Mouse (Mus musculus) embryonic facial prominence, embryonic 15.5 days (tissue): ENCODE data around the gene Rnf24. TPM values are rescaled to one million over a fixed set of nuclear protein-coding genes. Genes with fewer than 3 reads are reported as not detected.

Experiments
- microRNA-seq: library from miRNA; unstranded; fragments of <30 nt; microRNA quantifications from one replicate; pipeline ENCODE4, GENCODE M21; 2016; ENCODE audit warnings: borderline number of aligned reads
- polyA plus RNA-seq: library from polyadenylated mRNA; unstranded; fragments of >200 nt; fragmentation: Nextera tagmentation; extraction: Ambion mirVana; gene quantifications from 2 replicates; pipeline ENCODE4 v1.2.1, GENCODE M21; 2015

Gene Rnf24
- polyA plus RNA-seq, 1 experiment from 2014 or later: 7.6 TPM

Small RNA genes lying within 50 kb of the gene (microRNA-seq; reads per million reads assigned to microRNA genes)
- 37.6 reads per million, percentile 42 among the genes with 10 or more reads in this experiment for gene Mir103-2

Other genes starting within 250 kb of the Rnf24 start
- 17.6 and 18.1 TPM in 2 replicates for gene Hspa12b, start 225.6 kb downstream of the Rnf24 start, polyA plus RNA-seq
- gene Gm11037, start 219.4 kb downstream of the Rnf24 start, polyA plus RNA-seq: not detected in 2 replicates
- gene 1700037H04Rik, start 192.8 kb downstream of the Rnf24 start, polyA plus RNA-seq: 67.3 and 69.3 TPM in 2 replicates
- gene Cenpb, start 172.8 kb downstream of the Rnf24 start, polyA plus RNA-seq: 13.3 and 14.6 TPM in 2 replicates
- gene Cdc25b, start 165.9 kb downstream of the Rnf24 start, polyA plus RNA-seq: 52.3 and 59.1 TPM in 2 replicates
- gene Spef1, start 165.6 kb downstream of the Rnf24 start, polyA plus RNA-seq: 10.3 and 15.2 TPM in 2 replicates
- gene Ap5s1, start 145.8 kb downstream of the Rnf24 start, polyA plus RNA-seq: 27.9 and 28.0 TPM in 2 replicates
- gene Mavs, start 118.8 kb downstream of the Rnf24 start, polyA plus RNA-seq: 21.7 and 25.1 TPM in 2 replicates
- gene Pank2, start 90.4 kb downstream of the Rnf24 start, polyA plus RNA-seq: 34.7 and 39.1 TPM in 2 replicates
- gene Smox, start 138.6 kb upstream of the Rnf24 start, polyA plus RNA-seq: 59.9 and 62.6 TPM in 2 replicates
- gene Adra1d, start 209.4 kb upstream of the Rnf24 start, polyA plus RNA-seq: 1.4 and 2.7 TPM in 2 replicates